Mouse (Mus musculus) lung, adult 2 months (tissue): ENCODE measurements around the gene Syt8.

Source experiments
- CTCF ChIP-seq: fragments of 200-500 bp; IDR thresholded peaks from 2 replicates; pipeline ENCODE4 v1.5.1; 2011; ENCODE audit warnings: mild to moderate bottlenecking, low read length, control low read depth; ENCODE audit not compliant: insufficient read depth
- POLR2A ChIP-seq: fragments of 200-500 bp; IDR thresholded peaks from 2 replicates; pipeline ENCODE4 v1.6.1; 2011; ENCODE audit warnings: low read depth, mild to moderate bottlenecking, control low read depth, low read length, borderline replicate concordance; ENCODE audit errors: extremely low read depth

DNA sequence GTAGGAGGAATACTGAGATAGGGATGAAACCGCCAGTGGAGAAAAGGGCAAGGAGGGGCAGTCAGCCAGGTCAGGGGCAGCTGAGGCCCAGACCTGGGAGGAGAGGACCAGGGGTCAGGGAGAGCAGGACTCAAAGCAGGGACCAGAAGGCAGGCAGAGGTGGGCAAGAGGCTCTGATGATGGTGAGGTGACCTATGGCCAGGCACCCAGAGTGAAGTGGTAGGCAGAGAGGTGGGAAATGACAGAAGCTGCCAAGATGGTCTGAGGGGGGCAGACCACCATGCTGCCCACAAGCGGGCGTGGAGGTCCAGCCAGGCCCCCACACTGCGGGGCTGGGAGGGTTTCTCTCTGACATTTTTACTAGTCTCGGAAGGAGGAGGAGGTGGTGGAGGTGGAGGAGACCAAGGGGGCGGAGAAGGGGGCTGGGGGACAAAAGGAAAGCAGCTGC, 36.8 kb downstream of the Syt8 start:
- TF ChIP-seq CTCF (no peak), POLR2A (no peak)
